Mouse (Mus musculus) NIH3T3 (cell line): ENCODE results near the gene Adamts20.
"Not testable (repeated sequence)": the region's sequence is repeated elsewhere in the genome, so short reads cannot be mapped to it uniquely, and the experiment has no call there.

ENCODE experiments used
- DNase-seq: peaks from one replicate; pipeline ENCODE4 v3.0.0-alpha.2; 2012; ENCODE audit warnings: low read depth

Gene Adamts20

GRCm38 (mm10) chr15:94465318-94465717, at the start of gene Adamts20:
Gene Adamts20, minus strand, starts transcription at chr15:94465418.
- no peak for DNase-seq

GRCm38 (mm10) chr15:94503451-94504215, 38.4 kb upstream of the Adamts20 start:
- DNase-seq, result peak; percentile 73

- no peak for DNase-seq
Observed at GRCm38 (mm10) chr15:94499260-94499659, 34.0 kb upstream of the Adamts20 start.

- DNase-seq, result no peak
Observed at GRCm38 (mm10) chr15:94495936-94496335, 30.7 kb upstream of the Adamts20 start.

GRCm38 (mm10) chr15:94494445-94494844, 29.2 kb upstream of the Adamts20 start:
- DNase-seq, result no peak

- DNase-seq, result no peak
Observed at GRCm38 (mm10) chr15:94489433-94489832, 24.2 kb upstream of the Adamts20 start.

DNA sequence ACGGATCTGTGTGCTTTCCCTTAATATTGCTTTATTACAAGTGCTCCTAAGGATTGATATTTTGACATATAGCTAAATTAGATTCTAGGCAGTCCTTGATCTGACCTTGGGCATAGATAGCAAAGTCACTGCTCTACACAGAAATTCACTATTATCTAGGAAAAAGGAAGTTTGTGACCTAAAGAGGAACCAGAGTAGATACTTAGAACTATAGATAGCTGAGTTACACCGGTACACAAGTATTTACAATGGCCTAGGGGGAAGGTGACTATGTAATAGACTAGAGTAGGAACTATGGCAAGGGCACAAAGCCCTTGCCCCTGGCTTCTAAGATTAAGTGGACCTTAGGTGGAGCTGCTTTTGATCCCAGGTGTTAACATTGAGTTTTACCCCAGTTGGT, 22.8 kb upstream of the Adamts20 start:
- not testable (repeated sequence) for DNase-seq

DNA sequence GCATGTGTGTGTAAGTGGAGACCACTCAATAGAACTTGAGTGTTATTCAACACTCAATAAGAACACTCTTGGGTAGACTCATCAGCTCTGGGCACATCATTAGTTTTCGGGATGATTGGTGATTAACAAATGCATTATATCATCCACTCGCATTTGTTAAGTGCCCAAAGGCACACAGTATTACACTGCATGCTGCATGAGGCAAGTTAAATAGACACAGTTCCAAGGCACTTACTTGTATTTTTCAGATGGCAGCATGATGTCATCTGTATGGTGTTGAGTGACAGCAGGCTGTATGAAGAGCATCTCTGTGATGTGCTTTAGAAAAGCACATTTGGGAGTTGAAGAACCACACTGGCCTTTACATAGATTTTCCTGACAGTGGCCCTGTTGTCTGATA, 17.3 kb upstream of the Adamts20 start:
- DNase-seq, result no peak

DNA sequence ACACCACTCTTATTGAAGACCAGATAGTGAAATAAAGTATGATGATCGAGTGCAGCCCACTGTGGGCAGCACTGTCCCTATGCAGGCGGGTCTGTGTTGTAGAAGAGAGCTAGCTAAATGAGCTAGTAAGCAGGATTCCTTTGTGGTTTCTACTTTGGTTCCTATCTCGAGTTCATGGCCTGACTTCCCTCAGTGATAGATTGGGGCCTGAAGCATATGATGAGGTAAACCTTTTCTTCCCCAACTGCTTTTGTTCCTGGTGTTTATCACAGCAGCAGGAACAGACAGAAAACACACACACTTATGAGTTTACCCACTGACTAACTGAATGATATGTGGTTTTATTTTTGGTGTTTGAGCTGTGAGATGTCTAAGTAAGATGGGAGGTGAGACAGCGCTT, 15.6 kb upstream of the Adamts20 start:
- DNase-seq, result no peak

- no peak for DNase-seq
Observed at GRCm38 (mm10) chr15:94480248-94480647, 15.0 kb upstream of the Adamts20 start.

GRCm38 (mm10) chr15:94479513-94480136, 14.4 kb upstream of the Adamts20 start:
- DNase-seq, result no peak

- no peak for DNase-seq
Observed at GRCm38 (mm10) chr15:94478706-94479105, 13.5 kb upstream of the Adamts20 start.

DNA sequence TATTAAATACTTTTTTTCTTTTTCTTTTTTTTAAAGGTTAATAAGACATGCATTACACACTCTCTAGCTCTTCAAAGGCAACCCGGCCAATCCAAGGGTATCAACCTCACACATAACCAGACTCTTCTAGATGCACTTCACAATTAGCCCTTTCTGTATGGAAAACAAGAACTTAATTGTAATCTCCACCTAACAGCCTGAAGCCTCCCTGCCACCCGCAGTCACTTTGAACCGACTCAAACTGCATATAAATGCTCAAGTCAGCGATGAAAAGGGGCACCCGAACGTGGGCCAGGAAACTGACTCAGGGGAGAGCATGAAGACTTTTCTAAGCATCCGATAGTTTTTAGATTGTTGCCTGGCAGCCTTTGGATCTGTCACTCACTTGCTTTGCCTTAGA, 12.1 kb upstream of the Adamts20 start:
- DNase-seq, result no peak

DNA sequence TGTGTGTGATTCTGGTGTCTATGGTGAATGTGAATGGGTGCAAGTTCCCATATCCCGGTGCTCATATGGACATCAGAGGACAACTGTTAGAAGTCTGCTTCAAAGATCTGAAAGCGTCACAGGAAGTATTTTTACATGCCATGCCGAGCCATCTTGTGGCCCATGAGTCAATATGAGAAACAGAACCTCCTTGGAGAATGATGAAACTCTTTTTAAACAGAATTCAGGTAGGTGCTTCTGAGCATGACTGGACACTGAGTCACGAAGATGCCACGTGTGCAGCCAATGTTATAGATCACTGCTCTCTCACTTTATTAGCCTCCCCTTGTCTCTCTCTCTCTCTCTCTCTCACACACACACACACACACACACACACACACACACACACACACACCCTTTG, 10.8 kb upstream of the Adamts20 start:
- DNase-seq, result no peak

DNA sequence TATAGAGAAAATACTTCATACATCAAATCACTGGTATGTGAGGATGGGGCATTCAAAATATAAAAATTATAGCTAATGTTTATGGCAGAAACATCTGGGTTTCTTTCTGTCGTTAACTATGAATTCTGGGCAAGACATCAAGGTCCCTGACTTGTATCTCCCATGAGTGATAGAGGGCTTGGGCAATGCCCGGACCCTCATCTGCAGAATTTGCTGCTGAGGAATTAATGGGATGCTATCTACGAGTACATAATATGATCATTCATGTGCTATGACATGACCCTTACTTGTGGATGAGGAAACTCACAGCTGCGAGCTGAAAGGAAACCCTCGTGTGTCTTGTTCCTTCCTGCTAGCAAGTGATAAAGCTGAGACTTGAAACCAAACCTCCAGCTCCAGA, 5.1 kb upstream of the Adamts20 start:
- DNase-seq, result no peak

GRCm38 (mm10) chr15:94464881-94465280, 337 bp downstream of the Adamts20 start:
- no peak for DNase-seq

GRCm38 (mm10) chr15:94463251-94463650, 2.0 kb downstream of the Adamts20 start:
- peak; percentile 32 for DNase-seq

- no peak for DNase-seq
Observed at GRCm38 (mm10) chr15:94462206-94462605, 3.0 kb downstream of the Adamts20 start.

- DNase-seq, result no peak
Observed at GRCm38 (mm10) chr15:94461166-94461565, 4.1 kb downstream of the Adamts20 start.

GRCm38 (mm10) chr15:94457636-94458390, 7.4 kb downstream of the Adamts20 start:
- DNase-seq, result no peak

DNA sequence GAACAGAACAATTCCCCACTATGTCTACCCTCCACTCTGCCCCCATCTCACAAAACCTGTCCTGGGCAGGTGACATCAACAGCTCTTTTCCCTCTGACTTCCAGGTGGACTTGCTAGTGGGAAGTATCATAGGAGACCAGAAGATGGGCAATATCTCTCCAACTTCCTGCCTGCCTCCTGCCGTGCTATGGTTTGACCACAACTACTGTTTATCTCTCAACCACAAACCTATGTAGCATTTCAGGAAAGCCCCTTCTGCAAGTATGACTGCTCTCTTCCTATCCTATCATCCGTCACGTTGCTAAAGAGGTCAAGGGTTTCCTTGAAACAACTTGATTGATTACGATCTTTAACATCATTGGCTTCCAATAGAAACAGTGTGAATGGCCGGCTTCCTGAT, 12.4 kb downstream of the Adamts20 start:
- DNase-seq, result no peak

DNA sequence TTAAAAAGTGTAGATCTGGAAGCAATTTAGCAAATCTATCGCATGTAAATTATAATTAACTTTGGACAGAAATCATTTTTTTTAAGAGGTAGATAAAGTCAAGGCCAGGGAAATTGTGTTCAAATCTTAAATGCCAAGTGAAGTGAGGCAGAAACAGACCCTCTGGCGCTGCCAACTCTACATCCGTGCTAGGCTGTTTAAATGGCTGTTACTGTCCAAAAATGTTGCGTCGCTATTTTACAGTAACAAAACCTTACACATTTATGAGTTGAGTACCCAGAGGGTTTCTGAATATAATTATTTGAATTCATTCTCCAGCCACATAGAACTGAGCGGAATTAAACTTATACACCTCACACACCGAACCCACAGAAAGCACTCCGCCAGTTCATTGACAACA, 13.6 kb downstream of the Adamts20 start:
- no peak for DNase-seq
